Mouse (Mus musculus) brain, embryonic 14.5 days (tissue): ENCODE results near the gene Pex7. TPM values are rescaled to one million over a fixed set of nuclear protein-coding genes. Genes with fewer than 3 reads are reported as not detected.

Experiments
- DNase-seq: peaks from one replicate; pipeline ENCODE4 v3.0.0-alpha.2; 2011; ENCODE audit warnings: low read depth
- CTCF ChIP-seq: fragments of 200-500 bp; IDR thresholded peaks from 2 replicates; pipeline ENCODE4 v1.5.1; 2012; ENCODE audit warnings: inconsistent platforms, mild to moderate bottlenecking, moderate library complexity, borderline replicate concordance; ENCODE audit not compliant: insufficient read depth, insufficient read length; ENCODE audit errors: extremely low read depth
- POLR2A ChIP-seq: fragments of 200-500 bp; IDR thresholded peaks from 2 replicates; pipeline ENCODE4 v1.6.1; 2012; ENCODE audit warnings: mild to moderate bottlenecking, inconsistent platforms, borderline replicate concordance; ENCODE audit not compliant: poor library complexity, insufficient read depth, insufficient read length, severe bottlenecking; ENCODE audit errors: extremely low read depth
- polyA plus RNA-seq: library from polyadenylated mRNA; depleted of rRNA; stranded (reverse); fragments of >200 nt; gene quantifications from 2 replicates; pipeline ENCODE4 v1.2.3, GENCODE M21; 2012

Pex7 gene
- polyA plus RNA-seq, 1 experiment: 18.7 TPM

DNA sequence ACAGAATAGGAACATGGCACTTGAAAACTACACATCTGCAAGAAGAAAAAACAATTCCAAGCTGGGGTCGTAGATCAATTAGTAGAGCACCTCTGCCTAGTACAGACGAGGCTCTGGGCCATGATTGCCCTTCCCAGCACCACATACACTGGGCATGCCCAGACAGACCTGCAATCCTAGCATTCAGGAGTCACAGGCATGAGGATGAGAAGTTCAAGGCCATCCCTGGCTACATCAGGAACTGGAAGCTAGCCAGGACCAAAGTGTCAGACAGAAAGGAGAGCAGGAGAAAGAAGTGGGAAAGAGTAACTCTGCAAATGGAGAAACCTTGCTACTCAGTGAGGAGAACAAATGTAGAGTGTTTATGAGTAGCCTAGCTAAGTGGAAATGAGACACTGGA, 7.3 kb downstream of the Pex7 start:
- TF ChIP-seq CTCF: no peak
- no peak for TF ChIP-seq POLR2A
- no peak for DNase-seq

DNA sequence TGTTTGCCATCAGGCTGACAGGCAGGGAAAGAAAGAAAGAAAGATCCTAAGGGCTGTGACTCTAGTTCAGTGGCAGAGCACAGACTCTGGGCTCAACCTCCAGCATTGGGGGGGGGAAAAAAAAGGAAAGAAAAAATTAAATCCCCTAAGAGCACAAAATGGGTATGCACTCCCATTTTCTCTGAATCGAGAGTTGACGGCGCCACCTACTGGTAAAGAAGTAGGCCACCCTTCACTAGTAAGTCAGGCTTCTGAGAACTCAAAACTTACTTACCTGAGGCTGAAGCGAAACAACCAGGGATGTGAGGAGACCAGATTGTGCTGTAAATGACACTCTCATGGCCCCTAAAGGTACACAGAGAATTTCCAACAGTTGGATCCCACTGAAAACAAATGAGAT, 13.5 kb downstream of the Pex7 start:
- TF ChIP-seq CTCF (peak; percentile 76; the same call in 1 of the 2 replicates), POLR2A (no peak)
- DNase-seq: peak; percentile 75

GRCm38 (mm10) chr10:19893146-19893545, 14.3 kb downstream of the Pex7 start:
- DNase-seq: no peak
- TF ChIP-seq POLR2A (no peak), CTCF (no peak)

- peak; percentile 8 for DNase-seq
- no peak for TF ChIP-seq POLR2A
- TF ChIP-seq CTCF: no peak
Observed at GRCm38 (mm10) chr10:19891686-19892085, 15.8 kb downstream of the Pex7 start.

DNA sequence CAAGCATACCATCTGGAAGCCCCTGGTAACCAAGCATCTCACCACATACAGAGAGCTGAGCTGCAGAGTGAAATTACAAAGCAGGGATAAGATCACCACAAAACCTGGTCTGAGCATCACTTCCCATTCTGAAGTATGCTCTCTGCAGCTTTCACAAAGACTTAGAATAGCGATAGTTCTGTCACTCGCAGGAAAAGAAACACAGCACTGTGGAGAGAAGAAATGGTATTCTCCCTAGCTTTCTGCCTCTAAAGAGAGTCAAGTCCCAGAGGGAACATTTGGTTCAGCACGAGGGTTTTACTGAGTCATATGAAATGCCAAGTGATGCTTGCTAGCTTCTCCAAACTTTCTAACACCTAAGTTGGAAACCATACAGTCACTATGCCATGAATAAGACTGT, 17.6 kb downstream of the Pex7 start:
- TF ChIP-seq POLR2A (no peak), CTCF (no peak)

GRCm38 (mm10) chr10:19886249-19886648, 21.2 kb downstream of the Pex7 start:
- no peak for TF ChIP-seq CTCF
- no peak for TF ChIP-seq POLR2A
- no peak for DNase-seq

More for the DNA sequence above, 17.6 kb downstream of the Pex7 start:
- no peak for DNase-seq

- no peak for TF ChIP-seq CTCF
- TF ChIP-seq POLR2A: no peak
- no peak for DNase-seq
Observed at GRCm38 (mm10) chr10:19884409-19884808, 23.1 kb downstream of the Pex7 start.

GRCm38 (mm10) chr10:19880437-19880836, 27.1 kb downstream of the Pex7 start:
- TF ChIP-seq POLR2A (no peak), CTCF (no peak)

GRCm38 (mm10) chr10:19879161-19879560, 28.3 kb downstream of the Pex7 start:
- peak; percentile 26 for DNase-seq
- TF ChIP-seq POLR2A (no peak), CTCF (no peak)

More at GRCm38 (mm10) chr10:19880437-19880836, 27.1 kb downstream of the Pex7 start:
- DNase-seq: no peak

GRCm38 (mm10) chr10:19877679-19878078, 29.8 kb downstream of the Pex7 start:
- no peak for DNase-seq
- TF ChIP-seq CTCF (no peak), POLR2A (no peak)

- DNase-seq: no peak
- TF ChIP-seq POLR2A (no peak), CTCF (no peak)
Observed at GRCm38 (mm10) chr10:19877257-19877656, 30.2 kb downstream of the Pex7 start.

GRCm38 (mm10) chr10:19876669-19877068, 30.8 kb downstream of the Pex7 start:
- peak; percentile 28 for DNase-seq

GRCm38 (mm10) chr10:19875346-19875745, 32.1 kb downstream of the Pex7 start:
- TF ChIP-seq CTCF (no peak), POLR2A (no peak)
- no peak for DNase-seq

More at GRCm38 (mm10) chr10:19876669-19877068, 30.8 kb downstream of the Pex7 start:
- TF ChIP-seq POLR2A (no peak), CTCF (no peak)
